Mouse (Mus musculus) CH12.LX (cell line): ENCODE results near the gene Esam. TPM values are rescaled to one million over a fixed set of nuclear protein-coding genes. Genes with fewer than 3 reads are reported as not detected.
A peak's percentile ranks its signal among the peaks of the same experiment; 100 is the strongest.

Experiments
- DNase-seq: peaks from one replicate; pipeline ENCODE4 v3.0.0-alpha.2; 2013; ENCODE audit errors: extremely low read depth
- H3K27ac ChIP-seq: 2 replicates; pipeline ENCODE4 v1.5.1; 2012; ENCODE audit warnings: low read depth, mild to moderate bottlenecking, control low read depth, moderate library complexity; ENCODE audit not compliant: insufficient read depth
- H3K27me3 ChIP-seq: replicated peaks from 2 replicates; pipeline ENCODE3; 2012; ENCODE audit warnings: inconsistent platforms
- H3K36me3 ChIP-seq, 2 experiments: replicated peaks in 1 of 2; 2 replicates each; pipeline versions ENCODE3 to v1.6.1; 2012; ENCODE audit warnings: inconsistent platforms in 1 of 2, low read length in 1 of 2, mild to moderate bottlenecking in 1 of 2, mixed read lengths in 1 of 2, moderate library complexity in 1 of 2; ENCODE audit not compliant: control insufficient read depth in 1 of 2, insufficient read depth in 1 of 2
- H3K4me1 ChIP-seq, 2 experiments: 2 replicates each; pipeline ENCODE4 v1.6.1; 2012; ENCODE audit warnings: inconsistent platforms in 1 of 2, moderate library complexity in 1 of 2; ENCODE audit not compliant: insufficient read depth in 2 of 2, control insufficient read depth in 1 of 2
- H3K4me2 ChIP-seq: 2 replicates; pipeline ENCODE4 v1.6.1; 2012; ENCODE audit warnings: low read depth, mild to moderate bottlenecking, control low read depth; ENCODE audit not compliant: poor library complexity, insufficient read depth, severe bottlenecking
- H3K4me3 ChIP-seq, 3 experiments: fragments of 150-350 bp in 1 of 3; sonication (generic) in 1 of 3; replicated peaks in 1 of 3; 2 replicates each; pipeline versions ENCODE3 to v1.5.1; 2011 to 2012; ENCODE audit warnings: low read depth in 2 of 3, low read length in 2 of 3, mild to moderate bottlenecking in 2 of 3, moderate library complexity in 2 of 3, control low read depth in 1 of 3, improper control_type of control experiment in 1 of 3, inconsistent platforms in 1 of 3, mixed read lengths in 1 of 3; ENCODE audit not compliant: poor library complexity in 1 of 3
- H3K79me2 ChIP-seq: replicated peaks from 2 replicates; pipeline ENCODE4 v1.6.1; 2012; ENCODE audit warnings: mild to moderate bottlenecking, moderate library complexity; ENCODE audit not compliant: control insufficient read depth, poor library complexity, insufficient read depth, severe bottlenecking; ENCODE audit errors: extremely low read depth
- H3K9ac ChIP-seq: 2 replicates; pipeline ENCODE4 v1.6.1; 2012; ENCODE audit warnings: low read depth, mild to moderate bottlenecking, control low read depth, moderate library complexity; ENCODE audit not compliant: insufficient read depth
- H3K9me3 ChIP-seq: replicated peaks from 2 replicates; pipeline ENCODE3; 2012; ENCODE audit warnings: low read length, inconsistent platforms, mixed read lengths
- CHD2 ChIP-seq: IDR thresholded peaks from 2 replicates; pipeline ENCODE4 v1.6.1; 2011; ENCODE audit warnings: low read length, improper control_type of control experiment
- ELF1 ChIP-seq: IDR thresholded peaks from 2 replicates; pipeline ENCODE4 v1.6.1; 2014; ENCODE audit warnings: low read depth, mild to moderate bottlenecking, inconsistent platforms, low read length, improper control_type of control experiment
- EP300 ChIP-seq: IDR thresholded peaks from 2 replicates; pipeline ENCODE4 v1.6.1; 2011; ENCODE audit warnings: low read length, improper control_type of control experiment
- JUN ChIP-seq: IDR thresholded peaks from 2 replicates; pipeline ENCODE4 v1.6.1; 2011; ENCODE audit warnings: low read depth, mild to moderate bottlenecking, low read length, improper control_type of control experiment, moderate library complexity; ENCODE audit not compliant: insufficient read depth
- JUND ChIP-seq: conservative IDR thresholded peaks from 2 replicates; pipeline ENCODE4 v1.6.1; 2011; ENCODE audit warnings: low read depth, low read length, improper control_type of control experiment
- KAT2A ChIP-seq: IDR thresholded peaks from 2 replicates; pipeline ENCODE4 v1.6.1; 2012; ENCODE audit warnings: low read length, improper control_type of control experiment, inconsistent platforms; ENCODE audit not compliant: insufficient replicate concordance
- MAFK ChIP-seq: IDR thresholded peaks from 2 replicates; pipeline ENCODE4 v1.6.1; 2011; ENCODE audit warnings: low read length, improper control_type of control experiment; ENCODE audit not compliant: insufficient replicate concordance
- MAX ChIP-seq: IDR thresholded peaks from 2 replicates; pipeline ENCODE4 v1.6.1; 2011; ENCODE audit warnings: low read length, improper control_type of control experiment
- MEF2A ChIP-seq: IDR thresholded peaks from 2 replicates; pipeline ENCODE4 v1.6.1; 2014; ENCODE audit warnings: low read depth, mild to moderate bottlenecking, inconsistent platforms, low read length, improper control_type of control experiment, borderline replicate concordance
- MXI1 ChIP-seq: IDR thresholded peaks from 2 replicates; pipeline ENCODE4 v1.6.1; 2011; ENCODE audit warnings: mild to moderate bottlenecking, low read depth, low read length, improper control_type of control experiment
- MYC ChIP-seq: IDR thresholded peaks from 2 replicates; pipeline ENCODE4 v1.6.1; 2011; ENCODE audit warnings: low read depth, mild to moderate bottlenecking, improper control_type of control experiment, low read length
- PAX5 ChIP-seq: IDR thresholded peaks from 2 replicates; pipeline ENCODE4 v1.6.1; 2012; ENCODE audit warnings: low read length, inconsistent platforms, mixed read lengths
- RCOR1 ChIP-seq: conservative IDR thresholded peaks from 2 replicates; pipeline ENCODE4 v1.6.1; 2012; ENCODE audit warnings: low read depth, mild to moderate bottlenecking, inconsistent platforms, low read length, improper control_type of control experiment
- SIN3A ChIP-seq: IDR thresholded peaks from 2 replicates; pipeline ENCODE4 v1.6.1; 2012; ENCODE audit warnings: low read length, improper control_type of control experiment, inconsistent platforms
- TBP ChIP-seq: conservative IDR thresholded peaks from 2 replicates; pipeline ENCODE4 v1.6.1; 2011; ENCODE audit warnings: low read depth, low read length, improper control_type of control experiment
- UBTF ChIP-seq: IDR thresholded peaks from 2 replicates; pipeline ENCODE4 v1.6.1; 2012; ENCODE audit warnings: low read depth, mild to moderate bottlenecking, inconsistent platforms, low read length, improper control_type of control experiment, moderate library complexity
- USF2 ChIP-seq: conservative IDR thresholded peaks from 2 replicates; pipeline ENCODE4 v1.6.1; 2011; ENCODE audit warnings: low read depth, low read length, improper control_type of control experiment
- ZC3H11A ChIP-seq: IDR thresholded peaks from 2 replicates; pipeline ENCODE4 v1.6.1; 2012; ENCODE audit warnings: low read depth, mild to moderate bottlenecking, inconsistent platforms, low read length, improper control_type of control experiment
- ZMIZ1 ChIP-seq: IDR thresholded peaks from 2 replicates; pipeline ENCODE4 v1.6.1; 2012; ENCODE audit warnings: low read depth, mild to moderate bottlenecking, inconsistent platforms, low read length, improper control_type of control experiment
- ZNF384 ChIP-seq: IDR thresholded peaks from 2 replicates; pipeline ENCODE4 v1.6.1; 2012; ENCODE audit warnings: low read depth, low read length, improper control_type of control experiment, inconsistent platforms
- dilution Hi-C: fragments of 300-500 bp; cut with MboI; formaldehyde crosslinking; loops from 2 replicates; pipeline ENCODE4 v1.14.3; 2020; ENCODE audit warnings: low sequenced_read_pairs; ENCODE audit not compliant: extremely low pct_unique_long_range_greater_than_20kb, extremely low pct_ligation_motif_present
- in situ Hi-C: fragments of 300-500 bp; cut with MboI; formaldehyde crosslinking; loops from 3 replicates; pipeline ENCODE4 v1.14.3; 2019; ENCODE audit warnings: low sequenced_read_pairs, low pct_ligation_motif_present, low pct_unique_long_range_greater_than_20kb, mixed read lengths
- polyA plus RNA-seq: library from polyadenylated mRNA; unstranded; fragments of >175 nt; gene quantifications from 2 replicates; pipeline ENCODE4 v1.2.1, GENCODE M21; 2012; ENCODE audit warnings: low read depth; ENCODE audit not compliant: insufficient read length
- total RNA-seq, 2 experiments: library from RNA; depleted of rRNA; stranded (reverse); fragments of 300-350 nt in 1 of 2; fragments of >200 nt in 1 of 2; gene quantifications; 2 replicates each; pipeline ENCODE4 v1.2.3; 2012 to 2014

Gene Esam
- total and polyA plus RNA-seq, 3 experiments, result 0.21 to 0.42 (median 0.37) TPM

- Histone ChIP-seq H3K36me3 (peaks cover 0 to 10% of the 10 kb centered on the region in 2 experiments), H3K27me3 (no peaks in the 10 kb centered on the region), H3K79me2 (peaks cover 10% of the 10 kb centered on the region; the same call in 1 of the 2 replicates), H3K4me2 (peak overlapping the region; percentile 89), H3K9ac (peak overlapping the region; percentile 90), H3K27ac (peak overlapping the region; percentile 90; the same call in 1 of the 2 replicates), H3K9me3 (no peaks in the 10 kb centered on the region), H3K4me1 (peaks cover 2 to 14% of the 10 kb centered on the region in 2 experiments; a peak in 2 of 4 replicates)
- dilution Hi-C loops (no loop called here), in situ Hi-C loops (no loop called here)
- DNase-seq, result peak; percentile 43
- TF ChIP-seq KAT2A (no peak), UBTF (0 out of 2 replicates have a peak, but pooled peaks have one; percentile 55)
- TF ChIP-seq, all 38 proteins: peak for 1
- H3K4me3 ChIP-seq, result peak overlapping the region; percentile 67 to 92 (median 84)
These were observed 38.3 kb upstream of the Esam start for GRCm38 (mm10) chr9:37489446-37490120.

DNA sequence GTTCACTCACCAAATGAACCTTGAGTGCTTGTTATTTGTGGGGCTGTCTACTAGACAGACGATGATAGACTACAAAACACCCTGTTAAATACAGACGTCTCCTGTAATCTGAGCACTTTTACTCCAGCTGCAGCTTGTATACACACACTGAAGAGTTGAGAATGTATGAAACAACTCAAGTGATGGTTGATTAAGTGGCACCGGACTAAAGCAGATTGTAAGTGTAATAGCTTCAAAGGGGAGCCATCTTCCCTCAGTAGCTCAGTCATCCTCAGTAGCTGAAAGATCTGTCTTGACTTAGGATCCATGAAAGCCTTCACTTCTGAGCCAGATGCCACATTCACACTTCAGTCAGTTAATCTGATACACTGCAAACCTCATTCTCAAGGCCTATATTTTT lies 32.1 kb upstream of the Esam start:
- Histone ChIP-seq H3K79me2 (peaks cover 3% of the 10 kb centered on the region), H3K4me2 (no peak overlapping the region), H3K27ac (no peak overlapping the region), H3K4me1 (peaks cover 0 to 1% of the 10 kb centered on the region in 2 experiments; a peak in 1 of 4 replicates), H3K9ac (no peak overlapping the region), H3K36me3 (peaks cover 0 to 30% of the 10 kb centered on the region in 2 experiments), H3K4me3 (no peak overlapping the region), H3K27me3 (no peaks in the 10 kb centered on the region), H3K9me3 (no peaks in the 10 kb centered on the region)
- TF ChIP-seq JUND (no peak), MEF2A (no peak), RCOR1 (no peak), ZMIZ1 (no peak), EP300 (no peak), CHD2 (no peak), MXI1 (no peak), MYC (no peak), JUN (no peak), PAX5 (no peak), ELF1 (no peak), TBP (no peak), USF2 (no peak), SIN3A (no peak), ZC3H11A (no peak), ZNF384 (no peak), MAX (no peak), MAFK (no peak)
- no peak for DNase-seq
- in situ Hi-C loops (no loop called here), dilution Hi-C loops (no loop called here)
